In genomic region chr2:119350555-119351486, GRCm38 (mm10) we compare ENCODE assay signal across 8 mouse cellular contexts. TPM values are rescaled to one million over a fixed set of nuclear protein-coding genes. Genes with fewer than 3 reads are reported as not detected.
DNase-seq lines count a peak whose midpoint lies in the region; ATAC-seq lines count a peak whose summit lies in the region.

Chac1 (plus strand) TSS chr2:119351229.

- peak; percentile 70 to 84 for DNase-seq in urinary bladder, adult 18-20 months (ENCODE audit: low spot score in 2 of 2)
- no peak for DNase-seq in urinary bladder, postnatal 10 days (ENCODE audit: low spot score)
- peak; percentile 89 for DNase-seq in embryonic facial prominence, embryonic 10.5 days (ENCODE audit: low spot score)
- DNase-seq in kidney, adult 11 months = peak; percentile 92
- peak; percentile 84 for DNase-seq in limb, embryonic 10.5 days (ENCODE audit: low spot score)
- DNase-seq in spleen, adult 18-20 months = peak; percentile 53 to 57

- H3K9me3 ChIP-seq in embryonic facial prominence, embryonic 10.5 days = no peaks in the 10 kb centered on the region
- H3K9me3 ChIP-seq in limb, embryonic 10.5 days (replicated peaks) = no peaks in the 10 kb centered on the region
- no peaks in the 10 kb centered on the region for H3K9me3 ChIP-seq in midbrain, embryonic 12.5 days

- peak within 1 kb of the TSS; percentile 57 for H3K27ac ChIP-seq in embryonic facial prominence, embryonic 10.5 days (replicated peaks)
- peak within 1 kb of the TSS; percentile 64 for H3K27ac ChIP-seq in limb, embryonic 10.5 days
- no peak within 1 kb of the TSS for H3K27ac ChIP-seq in midbrain, embryonic 12.5 days (replicated peaks)

- peak; percentile 97 for ATAC-seq in granulocyte monocyte progenitor cell, adult 5-6 weeks (replicated peaks; ENCODE audit: poor library complexity, severe bottlenecking)
- ATAC-seq in midbrain, embryonic 12.5 days (ENCODE audit: low FRiP score, low read depth) = peak; percentile 93

- H3K9ac ChIP-seq in midbrain, embryonic 12.5 days (replicated peaks) = peak within 1 kb of the TSS; percentile 54

- H3K4me2 ChIP-seq in midbrain, embryonic 12.5 days (replicated peaks) = peak within 1 kb of the TSS; percentile 76

- WGBS in embryonic facial prominence, embryonic 10.5 days = 4% methylated on average over 58 of the region's 58 CpGs
- WGBS in limb, embryonic 10.5 days = 5% methylated on average over 58 of the region's 58 CpGs
- 5% methylated on average over 58 of the region's 58 CpGs for WGBS in midbrain, embryonic 12.5 days

- H3K4me1 ChIP-seq in embryonic facial prominence, embryonic 10.5 days = peaks cover 14% of the 10 kb centered on the region
- H3K4me1 ChIP-seq in limb, embryonic 10.5 days = peaks cover 14% of the 10 kb centered on the region
- H3K4me1 ChIP-seq in midbrain, embryonic 12.5 days = peaks cover 13% of the 10 kb centered on the region

- H3K27me3 ChIP-seq in embryonic facial prominence, embryonic 10.5 days (replicated peaks; ENCODE audit: low read depth, poor library complexity, severe bottlenecking) = peaks cover 49% of the 10 kb centered on the region
- peaks cover 48% of the 10 kb centered on the region for H3K27me3 ChIP-seq in limb, embryonic 10.5 days (ENCODE audit: low read depth, poor library complexity, severe bottlenecking)
- H3K27me3 ChIP-seq in midbrain, embryonic 12.5 days = peaks cover 46% of the 10 kb centered on the region

- peak within 1 kb of the TSS; percentile 72 for H3K4me3 ChIP-seq in embryonic facial prominence, embryonic 10.5 days
- peak within 1 kb of the TSS; percentile 67 for H3K4me3 ChIP-seq in limb, embryonic 10.5 days
- peak within 1 kb of the TSS; percentile 55 for H3K4me3 ChIP-seq in midbrain, embryonic 12.5 days

- H3K36me3 ChIP-seq in embryonic facial prominence, embryonic 10.5 days (replicated peaks) = no peaks in the 10 kb centered on the region
- H3K36me3 ChIP-seq in limb, embryonic 10.5 days = no peaks in the 10 kb centered on the region
- no peaks in the 10 kb centered on the region for H3K36me3 ChIP-seq in midbrain, embryonic 12.5 days

RNA-seq across cellular contexts. Expression of gene Chac1, which starts in this region (rescaled TPM):
- polyA plus RNA-seq in embryonic facial prominence, embryonic 10.5 days (2016; fragmentation: Nextera tagmentation; extraction: Ambion mirVana) = 0.90 and 1.1 TPM in 2 replicates
- total RNA-seq in granulocyte monocyte progenitor cell, adult 5-6 weeks (2014; fragmentation: Nextera tagmentation) = not detected in 2 replicates
- total RNA-seq in granulocyte monocyte progenitor cell, adult 5-6 weeks (2017) = not detected in 2 replicates
- polyA plus RNA-seq in limb, embryonic 10.5 days (2016; fragmentation: Nextera tagmentation; extraction: Ambion mirVana) = 0.62 and 0.86 TPM in 2 replicates
- 0.88 and 1.1 TPM in 2 replicates for polyA plus RNA-seq in midbrain, embryonic 12.5 days (2016; fragmentation: Nextera tagmentation; extraction: Ambion mirVana)

Comparison
In these comparisons a context has a peak if more than half of its experiments do, and no peak if none do; other contexts are left out.
1. Peak in ATAC-seq in granulocyte monocyte progenitor cell, adult 5-6 weeks; RNA of the gene not detected or under 1 TPM.
2. Peak in DNase-seq, H3K4me3 ChIP-seq and H3K27ac ChIP-seq in limb, embryonic 10.5 days; RNA of the gene not detected or under 1 TPM.